Mouse (Mus musculus): ENCODE results near the gene Lrba.

Lrba gene

DNA sequence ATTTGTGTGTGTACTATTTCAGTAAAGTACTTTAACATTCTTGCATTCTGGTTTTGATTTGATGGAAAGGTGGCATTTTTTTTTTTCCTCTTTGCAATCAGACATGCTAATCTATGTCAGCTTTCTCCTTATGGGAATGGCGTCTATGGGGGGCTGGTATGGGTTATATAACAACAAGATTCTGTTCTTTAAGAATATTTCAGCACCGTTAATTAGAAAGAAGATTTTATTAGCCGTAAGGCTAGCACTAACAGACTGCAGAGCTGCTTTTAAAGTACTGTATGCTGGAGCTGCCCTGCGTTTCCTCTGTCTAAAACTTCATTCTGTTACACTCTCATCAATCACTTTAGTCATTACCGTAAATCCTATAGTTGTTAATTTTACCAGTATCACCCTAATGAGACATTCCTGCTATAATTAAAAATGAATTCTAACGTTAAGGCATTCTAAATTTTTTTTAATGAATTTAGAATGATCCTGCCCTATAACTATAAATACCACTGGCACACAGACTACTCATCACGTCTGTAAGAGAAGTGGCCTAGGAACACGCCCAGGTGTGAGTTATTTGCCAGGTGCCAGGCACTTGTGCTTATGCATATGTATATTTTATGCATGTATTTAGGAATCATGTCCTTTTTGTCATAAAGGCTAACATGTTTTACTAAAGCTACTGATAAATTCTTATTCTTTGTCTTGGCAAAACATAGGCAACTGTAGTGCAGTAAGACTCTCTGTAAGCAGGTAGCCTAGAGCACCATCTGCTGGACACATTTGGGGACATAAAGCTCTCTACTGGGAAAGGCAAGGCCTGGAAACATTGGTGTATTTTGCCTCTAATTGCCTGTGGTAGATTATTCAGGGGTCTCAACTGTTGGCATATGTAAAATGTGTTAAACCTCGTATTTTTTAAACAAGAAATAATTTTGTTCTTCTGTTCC, 536.9 kb downstream of the Lrba start:
- peak; percentile 65 to 78 for DNase-seq

DNA sequence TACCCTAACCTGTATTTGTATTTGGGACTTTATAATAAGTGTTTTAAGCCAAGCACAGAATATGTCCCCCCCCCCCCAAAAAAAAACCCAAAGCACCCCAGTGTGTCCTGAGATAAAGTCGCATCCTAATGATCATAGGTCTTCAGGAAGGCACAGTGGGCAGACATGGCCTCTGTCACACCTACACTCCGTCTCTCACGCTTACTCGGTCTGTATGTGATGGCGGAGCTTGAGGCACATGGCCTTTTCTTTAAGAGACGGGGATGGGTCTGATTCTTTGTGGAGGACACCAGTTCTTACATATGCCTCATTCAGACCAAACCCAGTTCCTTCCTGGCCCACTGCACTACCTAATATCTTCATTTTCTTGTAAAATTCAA, 537.5 kb downstream of the Lrba start:
- no peak for DNase-seq

DNA sequence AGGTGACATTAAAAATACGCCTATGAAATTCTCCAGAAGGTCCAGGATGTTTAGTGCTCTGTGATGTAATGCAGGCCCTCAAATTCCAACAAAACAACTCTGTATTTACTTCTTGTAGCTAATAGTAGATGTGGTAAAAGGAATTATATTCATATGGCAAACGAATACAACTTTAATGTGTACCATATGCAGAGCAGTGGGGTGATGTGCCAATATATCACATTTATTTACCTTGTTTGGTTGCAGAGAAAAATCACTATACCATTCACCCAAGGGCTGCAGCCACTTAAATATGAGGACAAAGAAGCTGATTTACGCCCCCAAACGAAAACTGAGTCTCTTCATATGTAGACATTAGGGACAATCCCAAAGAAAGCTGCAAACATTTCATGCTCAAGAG, 538.0 kb downstream of the Lrba start:
- no peak for DNase-seq

DNA sequence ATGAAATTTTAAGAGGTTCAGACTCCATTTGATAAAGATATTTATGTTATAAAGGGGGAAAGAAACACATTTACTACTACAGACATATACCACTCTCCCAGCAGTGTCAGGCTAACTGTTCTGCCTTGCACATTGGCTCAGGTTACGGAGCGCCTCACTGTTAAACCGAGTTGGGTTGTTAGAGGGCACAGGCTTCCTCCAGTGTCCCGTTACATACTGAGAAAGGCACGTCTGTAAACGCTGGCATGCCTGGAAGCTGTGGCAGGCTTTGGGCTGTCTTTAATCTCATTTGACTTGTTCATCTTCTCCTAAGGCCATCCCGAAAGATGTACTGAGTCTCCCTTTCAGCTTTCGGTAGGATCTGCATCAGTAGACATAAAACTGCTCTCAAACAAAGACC, 544.1 kb downstream of the Lrba start:
- no peak for DNase-seq

DNA sequence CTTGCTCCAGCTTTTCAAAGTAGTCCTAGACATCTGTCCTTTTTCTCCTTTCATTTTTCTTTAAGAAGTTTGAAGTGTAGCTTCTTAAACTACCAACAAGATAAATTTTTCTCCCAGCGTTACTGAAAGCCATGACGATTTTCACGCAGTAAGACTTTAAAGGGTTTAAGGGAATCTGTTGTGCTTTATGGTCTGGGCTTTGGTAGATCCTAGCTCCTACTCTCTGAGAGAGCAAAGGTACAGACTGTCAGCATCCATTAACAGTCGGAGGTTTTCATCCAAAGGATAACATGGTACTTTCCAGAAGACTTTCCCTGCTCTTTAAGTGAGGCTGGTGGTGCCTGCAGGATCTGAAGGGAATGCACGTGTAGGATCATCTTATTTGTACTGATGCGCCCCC, 544.5 kb downstream of the Lrba start:
- DNase-seq = no peak

DNA sequence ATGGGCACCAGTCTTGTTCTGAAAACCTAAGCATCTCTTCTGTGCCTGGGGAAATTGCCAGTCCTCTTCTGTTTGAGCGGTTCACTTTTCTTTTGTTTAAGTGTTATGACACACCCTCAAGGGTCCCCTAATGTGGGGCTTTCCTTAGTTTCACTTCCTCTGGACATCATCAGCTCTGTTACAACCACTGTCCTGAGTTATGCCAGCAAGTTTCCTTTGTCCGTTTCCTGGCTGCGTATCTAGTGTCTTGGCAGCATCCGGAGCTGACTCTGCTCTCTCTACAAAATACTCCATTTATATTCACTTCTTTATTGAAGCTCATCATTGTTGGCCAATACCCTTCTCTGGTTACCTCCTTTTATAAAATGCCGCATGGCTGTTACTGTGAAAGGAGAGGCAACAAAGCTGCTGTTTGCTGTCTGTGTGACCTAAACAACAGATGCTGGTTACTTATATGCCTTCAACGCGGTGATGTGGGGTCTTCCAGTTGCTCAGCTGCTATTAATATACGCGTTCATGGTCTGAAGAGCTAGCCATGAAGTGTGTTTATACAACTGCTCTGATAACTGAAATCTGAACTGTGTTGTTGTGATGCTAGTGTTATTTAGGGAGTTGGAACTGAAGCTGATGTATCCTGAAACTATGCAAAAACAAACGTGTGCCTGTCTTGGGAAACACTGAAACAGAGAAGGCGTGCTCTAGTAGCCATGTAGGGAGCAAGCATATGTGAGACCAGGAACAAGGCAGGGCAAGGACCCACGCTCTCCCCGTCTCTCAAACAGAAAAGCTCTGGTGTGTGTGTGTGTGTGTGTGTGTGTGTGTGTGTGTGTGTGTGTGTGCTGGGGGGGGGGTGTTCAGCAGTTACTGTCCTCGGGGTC, 550.3 kb downstream of the Lrba start:
- DNase-seq = no peak

DNA sequence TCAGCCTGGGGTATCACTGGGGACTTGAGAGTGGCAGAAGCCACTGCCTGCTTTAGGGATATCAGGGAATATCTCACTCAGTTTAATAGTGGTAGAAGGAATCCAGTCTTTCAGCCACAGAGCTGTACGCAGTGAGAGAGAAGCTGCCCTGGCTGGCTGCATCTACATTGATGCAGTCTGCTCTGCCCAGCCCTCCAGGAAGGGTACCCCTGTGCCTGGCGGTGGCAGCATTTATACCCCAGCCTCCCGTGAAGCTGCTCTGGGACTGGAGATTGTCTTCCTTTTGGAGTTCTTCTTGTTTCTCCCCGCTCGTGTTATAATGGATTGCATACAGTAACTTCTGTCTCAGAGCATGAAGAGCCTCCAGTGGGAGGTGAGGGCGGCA, 551.0 kb downstream of the Lrba start:
- no peak for DNase-seq

DNA sequence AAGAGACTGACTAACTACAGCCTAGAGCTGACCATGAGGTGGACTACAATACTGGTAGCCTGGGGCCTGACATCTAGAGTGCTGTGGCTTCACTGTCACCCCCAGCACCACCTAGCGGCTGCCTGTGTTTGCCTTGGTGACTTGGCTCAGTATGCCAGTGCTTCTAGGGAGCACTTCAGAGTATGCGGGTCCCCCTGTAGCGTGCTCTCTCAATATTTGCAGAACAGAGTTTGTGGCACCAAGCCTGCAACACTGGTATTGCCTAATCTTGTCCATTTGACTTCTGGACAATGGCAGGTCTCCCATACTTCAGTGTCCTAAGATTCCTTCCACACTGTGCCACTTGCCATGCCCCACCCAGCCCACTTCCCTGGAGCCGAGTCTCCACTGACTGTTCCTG, 555.2 kb downstream of the Lrba start:
- no peak for DNase-seq

DNA sequence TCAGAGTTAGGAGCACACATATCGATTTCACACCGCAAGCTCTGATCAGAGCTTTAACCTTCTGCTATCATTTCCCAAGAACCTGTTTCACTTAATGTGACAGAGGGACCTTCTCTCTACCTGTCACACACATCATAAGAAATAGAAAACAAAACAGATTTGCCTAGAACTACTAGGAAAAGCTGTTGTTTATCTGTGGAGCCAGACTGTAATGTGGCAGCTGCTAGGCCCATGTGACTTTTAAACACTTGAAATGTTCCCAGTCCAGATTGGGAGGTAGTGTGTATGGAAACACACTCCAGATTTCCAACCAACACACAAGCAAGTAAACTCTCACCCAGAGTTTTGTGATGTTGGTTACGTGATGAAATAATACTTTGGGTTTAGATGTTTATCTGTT, 559.6 kb downstream of the Lrba start:
- no peak for DNase-seq

DNA sequence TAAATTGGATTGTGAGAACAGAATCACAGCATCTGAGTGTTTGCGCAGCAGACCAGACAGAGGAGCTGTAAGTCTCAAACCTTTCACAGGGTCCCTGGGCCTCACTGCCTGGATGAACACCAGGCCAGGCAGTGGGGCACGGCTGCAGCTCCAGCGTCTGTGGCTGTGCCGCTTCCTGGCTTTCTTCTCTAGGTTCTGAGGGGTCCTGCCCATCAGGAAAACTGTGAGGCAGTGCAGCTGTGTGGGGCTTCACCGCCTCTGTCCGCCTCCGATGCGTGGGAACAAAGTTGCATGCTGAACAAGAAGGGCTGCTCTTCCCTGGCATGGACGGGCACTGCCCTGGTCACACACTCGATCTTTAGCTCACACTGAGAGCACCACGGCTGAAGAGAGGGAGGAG, 560.5 kb downstream of the Lrba start:
- DNase-seq = no peak

DNA sequence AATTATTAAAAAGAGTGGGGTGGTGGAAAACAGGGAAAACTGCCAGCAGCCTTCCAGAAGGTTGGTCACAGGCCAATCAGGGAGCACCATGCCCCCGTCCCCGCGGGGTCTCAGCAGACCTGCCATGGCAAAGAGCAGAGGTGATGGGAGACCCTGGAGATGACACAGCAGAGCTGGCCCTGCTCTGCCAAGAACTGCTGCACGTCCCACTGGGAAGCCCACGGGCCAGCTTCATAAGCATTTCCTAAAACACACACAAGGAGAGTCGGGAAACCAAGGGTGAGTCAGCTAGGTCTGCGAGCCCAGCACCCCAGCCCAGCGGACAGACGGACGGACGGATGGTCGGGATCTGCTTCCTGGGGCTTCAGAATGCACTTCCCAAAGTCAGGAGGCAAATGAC, 561.8 kb downstream of the Lrba start:
- no peak for DNase-seq

DNA sequence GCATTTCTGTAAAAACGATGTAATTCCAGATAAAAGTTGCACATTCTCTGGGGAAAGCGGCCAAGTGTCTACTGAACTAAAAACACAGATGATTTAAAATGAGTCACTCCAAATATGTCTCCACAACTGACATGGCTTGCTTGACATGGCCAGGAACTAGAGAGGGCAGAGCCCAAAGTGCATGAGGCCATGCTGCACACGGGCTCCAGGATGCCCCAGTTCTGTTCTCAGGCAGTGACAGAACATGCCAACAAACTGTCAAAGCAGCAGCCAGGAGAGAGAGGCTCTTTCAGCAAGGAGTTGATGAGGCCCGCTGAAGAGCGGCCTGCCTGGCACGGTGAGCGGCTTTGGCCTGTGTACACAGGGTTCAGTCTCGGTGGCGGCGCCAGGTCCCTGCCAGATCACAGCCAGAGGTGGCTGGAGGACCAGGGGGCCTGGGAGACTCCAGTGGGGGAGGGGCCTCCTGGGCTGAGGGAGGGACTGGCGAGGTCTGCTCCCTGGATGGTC, 562.4 kb downstream of the Lrba start:
- DNase-seq = peak; percentile 75 to 78

DNA sequence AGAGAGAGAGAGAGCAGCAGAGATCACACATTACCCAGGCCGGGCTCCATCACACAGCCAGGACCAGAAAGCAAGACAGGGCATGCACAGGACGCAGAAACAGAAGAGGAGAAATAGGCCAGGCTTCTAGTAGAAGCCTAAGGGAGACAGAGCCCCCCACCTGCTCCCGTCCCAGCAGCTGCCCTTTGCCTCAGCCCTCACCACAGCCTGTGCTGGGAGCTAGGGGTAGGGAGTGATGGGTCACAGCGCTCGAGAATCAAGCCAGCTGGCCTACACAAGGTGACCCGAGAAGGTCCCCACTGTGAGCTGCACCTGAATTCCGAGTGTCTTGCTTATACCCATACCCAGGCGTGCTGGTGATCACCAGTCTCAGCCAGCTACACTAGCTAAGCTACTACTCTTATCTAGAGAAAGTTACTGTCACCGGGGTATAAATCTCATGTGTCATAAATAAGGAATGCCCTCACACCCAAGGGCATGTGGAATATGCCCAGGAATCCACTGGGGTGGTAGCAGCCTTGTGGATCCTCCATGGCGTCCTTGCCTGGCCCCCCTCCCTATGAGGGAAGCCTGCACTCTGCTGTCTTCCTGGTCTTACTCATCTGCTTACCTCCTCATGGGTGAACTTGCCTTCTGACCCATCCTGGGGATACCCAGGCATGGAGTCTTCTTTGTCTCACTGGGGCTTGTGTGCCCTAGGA, 563.1 kb downstream of the Lrba start:
- DNase-seq = no peak

DNA sequence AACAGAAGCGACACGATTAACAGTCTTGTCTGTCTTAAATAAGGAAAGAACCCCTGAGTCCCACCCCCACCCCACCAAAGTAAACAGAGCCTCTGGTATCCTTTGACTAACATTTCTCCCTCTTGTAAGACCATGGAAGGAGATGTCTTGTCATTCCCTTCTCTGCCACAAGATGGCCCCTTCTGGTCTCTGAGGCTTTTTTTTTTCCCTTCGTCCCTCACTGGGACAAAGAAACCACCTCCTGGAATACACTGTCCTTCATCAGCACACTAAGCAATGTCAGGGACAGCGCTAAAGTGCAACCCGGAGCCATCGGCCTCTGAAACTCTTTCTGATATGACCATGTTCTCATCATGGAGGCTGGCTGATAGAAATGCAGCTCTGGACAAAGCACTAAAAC, 564.2 kb downstream of the Lrba start:
- DNase-seq = peak; percentile 56 to 76

DNA sequence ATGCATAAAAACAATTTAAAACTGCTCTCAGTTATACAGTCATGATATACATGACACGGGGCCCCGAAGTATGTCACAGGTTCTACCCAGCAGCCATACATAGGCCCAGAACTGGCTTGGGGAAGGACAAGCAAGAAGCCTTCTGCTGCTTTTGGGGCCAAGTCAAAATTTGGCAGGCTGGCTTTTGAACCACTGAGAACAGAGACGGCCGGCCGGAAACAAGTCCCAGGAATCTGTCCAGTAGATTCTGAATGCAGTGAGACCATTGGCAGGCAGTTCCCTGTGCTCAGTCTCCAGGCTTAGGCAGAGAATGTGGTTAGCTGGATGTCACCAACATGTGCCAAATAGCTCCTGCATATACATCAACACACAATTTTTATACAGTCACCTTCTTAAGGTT, 565.3 kb downstream of the Lrba start:
- peak; percentile 74 to 75 for DNase-seq

DNA sequence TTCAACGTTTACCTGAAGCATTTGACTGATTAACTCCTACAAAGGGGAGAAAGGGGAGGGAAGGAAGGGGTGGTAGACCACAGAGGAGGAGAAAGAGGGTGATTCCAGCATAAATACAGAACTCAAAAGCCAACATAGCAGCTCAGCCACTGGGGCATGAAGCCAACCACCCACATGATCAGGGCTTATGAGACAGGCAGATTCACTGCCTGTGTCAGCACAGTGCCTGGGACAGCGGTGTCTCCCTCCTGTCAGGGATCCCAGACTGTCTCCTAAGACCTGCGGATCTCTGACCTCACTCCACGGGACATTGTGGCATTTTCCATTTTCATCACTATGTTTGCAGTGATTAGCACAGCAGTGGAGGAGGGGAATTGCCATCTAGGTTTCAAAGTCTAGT, 568.8 kb downstream of the Lrba start:
- DNase-seq = no peak

DNA sequence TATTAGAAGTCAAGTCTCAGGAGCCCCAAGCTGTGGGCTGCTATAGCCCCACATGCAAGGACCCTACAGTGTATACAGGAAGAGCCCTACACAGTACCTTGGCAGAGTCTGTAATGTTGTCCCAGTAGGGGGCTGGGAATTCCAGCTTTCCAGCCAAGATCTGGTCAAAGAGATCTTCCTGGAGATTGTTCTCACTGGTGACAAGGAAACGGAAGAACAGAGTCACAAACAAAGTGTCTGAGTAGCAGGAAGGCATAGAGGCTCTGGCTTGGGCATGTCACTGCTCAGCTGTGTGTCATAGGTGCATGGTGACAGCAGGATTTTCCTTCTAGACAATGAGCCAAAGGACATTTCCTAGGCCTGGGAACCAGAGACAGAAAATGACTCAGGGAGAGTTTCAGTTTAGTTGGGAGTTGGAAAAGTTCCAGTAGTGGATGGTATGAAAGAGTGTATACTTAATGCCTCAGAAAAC, 569.3 kb downstream of the Lrba start:
- DNase-seq = no peak

DNA sequence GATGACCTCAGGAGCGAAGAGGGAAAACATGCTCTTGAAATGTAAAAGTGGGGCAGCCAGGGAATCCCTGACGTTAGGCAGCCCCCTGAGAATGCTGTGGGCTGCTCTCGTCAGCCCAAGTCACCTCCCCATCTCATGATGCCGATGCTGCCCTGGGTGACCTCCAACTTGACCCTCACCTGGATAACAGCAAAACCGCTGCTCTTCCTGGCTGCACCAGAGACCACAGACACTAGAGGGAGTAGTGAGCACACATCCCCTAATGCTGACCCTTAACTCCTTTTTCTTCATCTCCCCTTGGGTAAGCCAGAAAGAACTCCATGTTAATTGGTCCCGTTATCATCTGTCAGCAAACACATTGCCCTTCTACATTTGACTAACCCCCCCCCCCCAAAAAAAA, 572.2 kb downstream of the Lrba start:
- DNase-seq = no peak

DNA sequence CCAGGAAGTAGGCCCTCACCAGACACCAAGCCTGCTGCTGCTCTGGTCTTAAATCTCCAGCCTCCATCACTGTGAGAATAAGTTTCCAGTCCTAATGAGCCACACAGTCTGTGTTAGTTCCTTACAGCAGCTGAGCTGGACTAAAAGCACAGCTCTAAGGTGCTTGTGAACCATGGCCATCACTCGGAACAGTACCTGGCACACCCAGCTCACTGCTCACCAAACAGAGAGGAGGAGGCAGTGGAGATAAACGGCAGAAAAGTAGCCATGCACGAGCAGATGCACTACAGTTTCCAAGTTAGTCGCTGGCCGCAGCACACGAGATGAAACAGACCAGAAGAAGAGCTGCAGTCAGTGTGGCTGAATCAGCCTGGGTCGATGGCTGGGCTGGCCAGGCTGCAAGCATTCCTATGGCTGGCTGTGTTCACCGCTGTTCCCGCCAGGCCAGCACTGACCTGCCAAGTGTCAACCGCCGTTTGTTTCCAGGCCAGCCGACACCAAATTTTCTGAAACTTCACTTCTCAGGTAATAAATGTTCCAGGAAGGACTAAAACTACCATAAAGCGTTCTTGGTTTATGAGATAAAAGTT, 573.5 kb downstream of the Lrba start:
- no peak for DNase-seq

DNA sequence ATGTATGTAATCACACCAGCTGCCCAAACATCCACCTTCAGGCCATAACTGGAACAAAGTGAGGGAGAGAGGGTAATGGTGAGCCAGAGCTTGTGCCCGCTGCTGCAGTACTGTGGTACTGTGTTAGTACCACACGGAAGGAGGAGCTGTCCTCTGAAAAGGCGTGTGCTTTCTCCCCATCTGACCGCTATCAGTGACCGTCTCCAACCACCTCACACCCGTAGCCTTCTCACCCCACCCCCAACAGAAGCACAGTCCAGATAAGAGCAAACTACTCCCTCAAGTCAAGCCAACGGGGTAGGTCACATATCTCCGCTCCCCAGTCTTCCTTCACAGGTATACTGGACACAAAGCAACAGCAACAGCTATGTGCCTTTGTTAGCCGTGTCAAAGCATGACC, 574.6 kb downstream of the Lrba start:
- DNase-seq = no peak

DNA sequence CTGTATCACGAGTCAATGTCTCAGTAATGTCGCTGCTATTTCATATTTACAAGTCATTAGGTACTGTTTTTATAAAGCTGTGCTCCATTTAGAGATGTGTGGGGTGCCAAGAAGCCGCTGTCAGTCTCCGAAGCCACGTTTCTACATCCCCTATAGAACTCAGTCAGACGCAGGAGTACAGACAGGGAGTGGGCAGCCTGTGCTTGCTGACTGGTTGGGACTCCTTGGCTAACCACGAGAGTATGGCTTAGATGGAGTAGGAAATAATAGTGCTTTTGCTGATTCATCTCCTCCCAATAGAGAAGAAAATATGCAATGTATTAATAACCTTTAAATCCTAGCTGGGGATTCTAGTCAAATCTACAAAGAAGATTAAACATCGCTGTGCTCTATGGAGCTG, 576.4 kb downstream of the Lrba start:
- no peak for DNase-seq

DNA sequence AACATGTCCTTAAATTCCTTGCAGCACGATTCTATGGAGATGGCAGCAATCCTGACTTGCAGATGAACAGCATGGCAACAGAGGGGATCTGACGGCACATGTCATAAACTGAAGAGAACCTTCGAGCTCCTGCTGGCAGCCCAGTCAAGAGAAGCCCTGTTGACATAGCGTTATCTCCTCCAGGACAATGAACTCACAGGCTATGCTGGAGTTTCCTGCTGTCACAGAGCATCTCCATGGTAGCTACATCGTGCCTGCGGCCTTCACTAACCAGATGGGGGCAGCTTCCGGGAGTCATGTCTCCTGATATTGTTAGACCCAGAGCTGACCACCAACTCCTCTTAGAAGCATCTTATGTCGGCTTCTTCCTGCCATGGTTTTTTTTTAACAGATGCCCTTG, 578.3 kb downstream of the Lrba start:
- no peak for DNase-seq

DNA sequence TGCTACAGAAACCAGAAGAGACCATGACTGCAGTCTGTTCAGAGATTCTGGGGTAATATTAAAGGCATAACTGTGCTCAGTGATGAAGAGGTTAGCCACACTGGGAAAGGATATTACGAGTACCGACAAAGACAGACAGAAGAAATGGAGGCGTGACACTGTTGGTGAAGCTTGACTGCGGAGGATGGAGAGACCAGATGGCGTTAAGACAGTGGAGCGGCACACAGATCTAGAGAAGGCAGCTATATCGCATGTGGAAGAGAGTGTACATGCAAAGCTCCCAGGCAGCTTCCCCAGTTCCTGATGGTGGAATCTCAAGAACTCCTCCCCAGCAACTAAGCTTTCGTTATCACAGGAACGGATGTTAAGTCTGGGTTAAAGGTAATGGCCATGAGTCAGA, 579.8 kb downstream of the Lrba start:
- DNase-seq = no peak
